20 mouse cellular contexts compared by ENCODE assay signal in the genomic region with DNA sequence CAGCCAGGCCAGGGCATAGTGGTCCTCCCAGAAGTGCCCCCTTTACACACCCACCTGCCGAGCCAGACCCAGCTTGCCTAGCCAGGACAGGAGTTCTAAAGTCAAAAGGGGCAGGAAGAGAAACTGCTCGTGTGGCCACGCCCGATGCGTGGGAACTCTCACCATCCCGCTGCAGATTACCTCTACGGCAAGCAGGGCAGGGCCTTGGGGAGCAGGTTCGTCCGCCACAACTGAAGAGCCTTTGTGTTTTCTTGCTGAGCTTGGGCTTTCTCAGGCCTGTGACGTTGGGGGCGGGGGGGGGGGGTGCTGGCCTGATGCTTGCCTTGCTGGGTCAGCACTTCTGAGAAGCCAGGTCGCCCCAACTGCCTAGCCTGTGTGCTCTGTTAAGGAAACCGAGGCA. TPM values are rescaled to one million over a fixed set of nuclear protein-coding genes. Genes with fewer than 3 reads are reported as not detected.
DNase-seq lines count a peak whose midpoint lies in the region; ATAC-seq lines count a peak whose summit lies in the region.
"Had no signal": no experiment of that assay in that cellular context is flagged by ENCODE, and none has a peak within 500 bp of the region (broad histone marks: within the 10 kb centered on the region; RNA-seq: fewer than 3 reads in every experiment).

No protein-coding gene starts in this region.

- H3K27me3 ChIP-seq in embryonic facial prominence, embryonic 15.5 days: no peaks in the 10 kb centered on the region
- H3K27me3 ChIP-seq: heart, embryonic 15.5 days; hindbrain, embryonic 15.5 days; kidney, embryonic 15.5 days; neural tube, embryonic 12.5 days had no signal

- no peaks in the 10 kb centered on the region for H3K36me3 ChIP-seq in embryonic facial prominence, embryonic 15.5 days
- H3K36me3 ChIP-seq: heart, embryonic 15.5 days; hindbrain, embryonic 15.5 days; kidney, embryonic 15.5 days; neural tube, embryonic 12.5 days had no signal

- no peak for ATAC-seq in CD4-positive, CD25-positive, alpha-beta regulatory T cell, adult 4 months
- ATAC-seq in embryonic facial prominence, embryonic 15.5 days (ENCODE audit: insufficient number of reproducible peaks, low FRiP score, low TSS enrichment, low read depth): no peak
- ATAC-seq: forebrain, embryonic 14.5 days; midbrain, embryonic 16.5 days had no signal

- H3K4me2 ChIP-seq in embryonic facial prominence, embryonic 15.5 days (replicated peaks): no peak overlapping the region
- H3K4me2 ChIP-seq: heart, embryonic 15.5 days; hindbrain, embryonic 15.5 days; kidney, embryonic 15.5 days; liver, embryonic 11.5 days; lung, embryonic 14.5 days; neural tube, embryonic 12.5 days had no signal

- no peaks in the 10 kb centered on the region for H3K9me3 ChIP-seq in embryonic facial prominence, embryonic 15.5 days (replicated peaks)
- H3K9me3 ChIP-seq: heart, embryonic 15.5 days; hindbrain, embryonic 15.5 days; kidney, embryonic 15.5 days; neural tube, embryonic 12.5 days had no signal

- H3K4me1 ChIP-seq in embryonic facial prominence, embryonic 15.5 days: peaks cover 74% of the 10 kb centered on the region

- H3K9ac ChIP-seq in embryonic facial prominence, embryonic 15.5 days: no peak overlapping the region
- H3K9ac ChIP-seq: heart, embryonic 15.5 days; hindbrain, embryonic 15.5 days; kidney, embryonic 15.5 days; lung, embryonic 14.5 days; neural tube, embryonic 12.5 days had no signal

- 51% methylated on average over 13 of the region's 13 CpGs for WGBS in embryonic facial prominence, embryonic 15.5 days

- no peak overlapping the region for H3K4me3 ChIP-seq in embryonic facial prominence, embryonic 15.5 days (replicated peaks)
- H3K4me3 ChIP-seq: heart, embryonic 15.5 days; hindbrain, embryonic 15.5 days; kidney, embryonic 15.5 days; neural tube, embryonic 12.5 days had no signal

- peak overlapping the region; percentile 76 for H3K27ac ChIP-seq in embryonic facial prominence, embryonic 15.5 days (replicated peaks)
- H3K27ac ChIP-seq: heart, embryonic 15.5 days; hindbrain, embryonic 15.5 days; kidney, embryonic 15.5 days; neural tube, embryonic 12.5 days had no signal

- peak; percentile 46 for DNase-seq in CD4-positive, CD25-positive, alpha-beta regulatory T cell, adult 2 months (ENCODE audit: low read depth, low spot score)
- peak; percentile 26 for DNase-seq in ES-CJ7 (ENCODE audit: low read depth, low spot score)
- DNase-seq in naive thymus-derived CD4-positive, alpha-beta T cell, adult 2 months (ENCODE audit: low read depth): peak; percentile 5
- DNase-seq in spleen, adult 12 weeks (ENCODE audit: low spot score): no peak
- no peak for DNase-seq in cerebellum, adult 11-12 months
- no peak for DNase-seq in kidney, adult 11 months
- DNase-seq: adrenal gland, postnatal 25 days; cerebellum, postnatal 10 days; lung, embryonic 14.5 days; right cerebral cortex, postnatal 25 days; thymus, adult 2 months had no signal

RNA-seq across cellular contexts. Expression of gene Nectin1, which starts 41.1 kb away (rescaled TPM):
- polyA plus RNA-seq in CD4-positive, CD25-positive, alpha-beta regulatory T cell, adult 4 months (2017; shearing (Covaris generic)): under 1 TPM; 0.34 to 0.48 TPM
- polyA plus RNA-seq in embryonic facial prominence, embryonic 15.5 days (2015; fragmentation: Nextera tagmentation; extraction: Ambion mirVana): 13.4 and 15.1 TPM in 2 replicates

Comparison
In these comparisons a context has a peak if more than half of its experiments do, and no peak if none do; other contexts are left out.
1. DNase-seq: peak in CD4-positive, CD25-positive, alpha-beta regulatory T cell, adult 2 months (single experiment), ES-CJ7 (single experiment) and naive thymus-derived CD4-positive, alpha-beta T cell, adult 2 months (single experiment); none in spleen, adult 12 weeks (single experiment), cerebellum, adult 11-12 months (single experiment) and kidney, adult 11 months (single experiment).